Mouse (Mus musculus) gastrocnemius, adult 8-10 months (tissue): ENCODE data around the gene Efnb2. TPM values are rescaled to one million over a fixed set of nuclear protein-coding genes. Genes with fewer than 3 reads are reported as not detected.

Experiments
- DNase-seq, 2 experiments: peaks; one replicate each; pipeline ENCODE4 v3.0.0; 2022; ENCODE audit warnings: low spot score in 2 of 2
- total RNA-seq, 4 experiments: library from RNA; stranded (reverse); gene quantifications; 2 replicates each; pipeline ENCODE4 v1.2.4; 2022

Gene Efnb2
- total RNA-seq, 4 experiments from 2014 or later: 3.3 to 5.5 (median 4.0) TPM

DNA sequence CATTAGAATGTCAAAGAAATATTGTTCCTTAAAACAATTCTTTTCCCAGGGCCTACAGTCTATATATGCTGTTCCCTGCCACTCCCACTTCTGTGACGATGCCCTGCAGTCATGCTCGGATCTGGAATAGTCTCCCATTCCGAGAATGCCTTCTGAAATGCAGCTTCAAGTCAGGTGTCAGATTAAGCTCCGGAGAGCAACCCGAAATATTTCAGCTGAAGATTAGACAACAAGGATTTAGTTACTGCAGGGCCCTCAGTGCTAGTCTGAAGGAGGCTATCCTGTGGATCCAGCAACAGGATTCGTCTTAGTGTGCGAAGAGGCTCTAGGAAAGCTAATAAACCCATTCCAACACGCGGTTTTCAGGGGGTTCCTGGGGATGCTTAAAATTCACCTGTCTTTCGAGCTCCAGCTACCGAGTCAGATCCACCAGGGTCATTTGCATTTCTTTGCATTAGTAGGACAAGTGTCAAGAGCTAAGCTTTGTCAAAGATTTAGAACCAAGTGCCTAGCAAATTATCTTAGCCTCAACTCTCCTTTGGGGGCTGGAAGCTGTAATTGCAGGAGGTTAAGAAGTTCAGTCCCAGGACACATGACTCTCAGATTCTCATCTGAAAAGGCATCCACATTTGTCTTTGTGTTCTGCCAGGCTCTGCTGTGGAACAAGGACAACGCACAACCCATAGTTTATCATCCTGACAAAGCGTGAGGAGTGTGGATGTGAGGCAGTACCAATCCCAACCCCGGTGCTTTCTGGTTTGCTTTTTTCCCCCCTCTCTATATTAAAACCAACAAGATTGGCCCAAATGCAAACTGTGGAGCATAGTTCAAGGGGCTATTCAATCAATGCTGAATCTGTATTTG lies 4.2 kb downstream of the Efnb2 start:
- no peak for DNase-seq

DNA sequence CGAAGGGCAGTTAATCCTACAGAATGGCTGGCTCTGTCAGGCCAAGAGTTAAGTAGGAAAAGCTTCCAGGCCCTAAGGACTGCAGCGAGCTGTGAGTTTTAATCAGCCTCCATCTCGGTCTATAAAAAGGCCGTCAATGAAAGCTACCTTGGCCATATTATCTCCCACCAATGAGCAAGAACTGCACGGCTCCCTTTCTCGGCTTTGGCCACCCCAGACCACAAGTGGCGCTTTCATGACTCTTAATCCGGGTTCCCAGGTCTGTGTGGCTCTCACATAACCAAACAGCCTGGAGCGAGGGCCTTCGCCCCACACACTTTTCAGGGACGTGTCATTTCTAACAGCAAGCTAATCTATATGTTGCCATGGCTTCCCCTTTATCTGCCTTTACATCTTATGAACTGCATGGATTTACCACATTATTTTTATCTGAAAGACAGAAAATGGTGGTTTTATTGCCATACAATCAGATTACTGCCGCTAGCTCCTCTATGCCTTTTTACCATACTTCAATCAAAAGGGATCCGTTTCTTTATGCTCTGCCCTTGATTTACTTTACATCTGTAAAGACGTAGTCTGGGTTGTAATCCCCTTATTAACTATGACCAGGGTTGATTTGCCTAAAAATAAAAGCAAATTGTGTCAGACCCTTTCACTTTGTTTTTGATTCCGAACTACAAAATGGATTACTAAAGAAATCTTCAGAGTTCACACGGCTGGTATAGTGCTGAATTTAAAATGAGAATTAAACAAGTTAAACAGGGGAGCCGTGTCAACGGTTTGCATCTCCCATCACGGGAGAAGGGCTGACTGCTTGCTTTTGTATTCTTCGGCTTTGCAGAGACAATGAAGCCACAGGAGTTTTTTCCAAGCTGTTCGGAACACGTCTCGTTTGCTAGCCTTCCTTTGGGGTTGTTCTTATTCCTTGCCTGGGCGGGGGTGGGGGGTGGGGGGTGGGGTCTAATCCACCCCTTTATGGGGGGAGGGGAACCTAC lies 5.4 kb downstream of the Efnb2 start:
- no peak for DNase-seq

DNA sequence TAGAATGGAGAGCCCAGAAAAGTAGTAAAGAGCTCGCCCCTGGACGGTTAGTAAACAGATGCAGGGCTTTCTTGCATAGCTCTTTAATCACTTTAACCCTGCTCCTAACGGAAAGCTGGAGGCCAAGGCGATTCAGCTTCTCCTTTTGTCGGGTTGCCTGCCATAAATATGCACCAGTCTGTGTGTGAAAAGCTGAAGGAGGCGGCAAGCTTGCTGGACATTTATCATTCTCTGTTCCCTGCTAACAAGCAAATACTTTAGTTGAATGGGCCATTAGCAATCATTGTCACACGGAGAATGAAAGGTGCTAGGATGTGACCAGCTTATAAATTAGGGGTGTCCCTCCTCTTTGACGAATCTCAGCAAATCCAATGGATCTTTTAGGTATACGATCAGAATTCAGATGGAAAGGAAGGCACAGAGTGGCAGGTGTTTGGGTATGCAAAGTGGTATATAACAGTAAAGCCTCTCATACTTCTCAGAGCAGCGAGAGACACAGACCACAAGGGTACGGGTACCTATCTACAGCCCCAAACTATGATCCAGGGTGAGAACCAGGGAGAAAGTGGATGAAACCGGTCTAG lies 7.0 kb downstream of the Efnb2 start:
- no peak for DNase-seq

DNA sequence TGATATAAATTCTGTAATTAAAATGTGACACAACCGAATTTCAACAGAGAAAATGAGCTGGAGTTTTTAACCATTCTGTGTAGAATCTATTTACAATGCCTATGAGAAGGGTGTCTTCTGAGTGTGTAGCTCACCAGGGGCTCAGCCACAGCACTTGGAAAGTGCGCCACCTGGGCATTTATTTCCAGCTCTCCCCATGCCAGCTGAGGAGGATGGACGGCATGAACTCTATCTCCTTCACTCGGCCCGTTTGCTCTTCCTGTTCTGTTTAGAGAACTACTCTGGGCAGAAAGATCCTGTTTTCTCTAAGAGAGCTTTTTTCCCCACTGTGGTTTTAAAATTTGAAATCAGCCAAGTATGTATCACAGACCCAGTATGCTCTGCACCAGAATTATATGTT lies 7.7 kb downstream of the Efnb2 start:
- no peak for DNase-seq

DNA sequence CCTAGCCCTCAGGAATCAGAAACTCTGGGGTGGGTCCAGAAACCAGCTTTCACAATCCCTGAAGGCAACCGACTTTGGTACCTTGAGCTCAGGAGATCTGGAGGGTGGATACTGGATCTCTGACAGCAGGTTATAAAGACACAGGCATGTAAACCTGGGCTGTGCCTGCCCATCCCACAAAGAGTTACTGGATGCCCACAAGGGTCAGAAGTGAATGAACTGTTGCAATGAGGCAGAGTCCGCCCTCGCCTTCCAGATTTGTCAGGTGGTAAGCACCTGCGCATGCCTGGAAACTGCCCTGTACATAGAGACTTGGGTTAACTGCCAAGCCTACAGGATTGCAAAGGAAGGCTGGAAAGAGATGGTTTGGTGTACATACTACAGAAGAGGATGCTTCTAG lies 8.7 kb downstream of the Efnb2 start:
- no peak for DNase-seq

DNA sequence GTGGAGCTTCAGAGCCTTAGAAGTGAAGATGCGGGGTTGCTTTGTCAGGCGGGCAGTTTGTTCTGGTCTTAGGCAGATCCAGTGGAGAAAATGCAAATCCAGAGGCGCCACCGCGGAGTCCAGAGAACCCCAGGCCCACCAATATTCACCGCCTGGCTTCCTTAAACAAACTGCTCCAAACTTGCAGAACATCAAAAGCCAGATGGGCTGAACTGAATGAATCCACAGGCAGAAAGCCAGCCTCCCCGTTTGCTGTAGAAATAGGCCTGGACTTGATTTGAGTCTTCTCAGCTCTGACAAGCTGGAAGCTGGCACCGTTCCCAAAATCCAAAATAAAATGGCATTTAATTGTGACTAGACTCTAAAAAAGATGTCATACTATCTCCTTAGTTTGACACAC lies 11.1 kb downstream of the Efnb2 start:
- DNase-seq: no peak

DNA sequence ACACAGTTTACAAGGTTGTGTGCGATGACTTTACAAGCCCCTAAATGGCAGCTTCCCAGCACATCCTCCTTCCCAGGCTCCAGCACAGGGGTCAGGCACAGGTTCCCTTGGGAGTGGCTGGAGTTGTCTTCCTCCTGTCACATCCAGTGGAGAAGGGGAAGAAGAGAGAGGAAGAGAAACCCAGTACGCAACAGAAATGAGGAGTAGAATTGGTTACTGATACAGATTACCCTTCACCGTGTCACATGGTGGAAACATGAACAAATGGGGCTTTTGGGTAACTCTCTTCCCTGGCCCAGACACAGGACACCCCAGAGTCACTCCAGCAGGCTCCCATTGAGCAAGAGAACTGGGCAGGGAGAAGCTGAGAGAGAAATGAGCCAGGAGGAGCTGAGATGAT lies 11.5 kb downstream of the Efnb2 start:
- DNase-seq: no peak

DNA sequence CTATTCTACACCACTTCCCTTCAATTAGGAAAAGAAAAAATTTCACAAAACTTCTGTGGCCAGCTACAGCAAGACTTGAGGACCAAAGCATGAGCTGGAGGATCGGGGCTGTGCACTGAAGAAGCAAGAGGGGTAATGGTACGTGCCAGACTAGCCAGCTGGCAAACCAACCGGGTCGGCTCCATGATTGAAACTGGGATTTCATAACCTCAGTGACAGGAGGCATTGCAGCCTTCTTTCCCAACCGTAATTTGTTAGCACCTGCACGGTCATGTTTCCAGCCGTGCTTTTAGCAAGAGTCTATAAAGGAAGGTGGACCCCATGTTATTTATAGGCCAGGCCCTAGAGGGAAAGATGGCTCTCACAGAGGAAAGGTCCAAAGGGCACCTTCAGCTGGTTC lies 12.4 kb downstream of the Efnb2 start:
- DNase-seq: no peak

DNA sequence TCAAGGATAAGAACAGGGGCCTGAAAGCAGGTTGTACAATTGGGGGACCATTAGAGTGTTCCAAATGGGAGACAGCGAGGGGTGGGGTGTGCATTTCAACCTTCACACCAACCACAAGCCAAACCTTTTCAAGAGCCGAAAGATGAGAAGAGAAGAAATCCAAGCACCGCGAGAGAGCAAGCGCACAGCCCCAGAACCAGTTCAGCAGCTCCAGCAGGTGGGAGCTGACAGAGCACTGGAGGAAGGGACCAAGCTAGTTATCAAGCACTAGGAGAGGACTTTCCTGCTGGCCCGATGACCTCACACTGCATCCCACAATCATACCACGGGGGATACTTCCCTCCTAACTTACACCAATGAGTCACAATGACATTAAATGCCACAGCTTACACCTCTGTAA lies 13.2 kb downstream of the Efnb2 start:
- no peak for DNase-seq

DNA sequence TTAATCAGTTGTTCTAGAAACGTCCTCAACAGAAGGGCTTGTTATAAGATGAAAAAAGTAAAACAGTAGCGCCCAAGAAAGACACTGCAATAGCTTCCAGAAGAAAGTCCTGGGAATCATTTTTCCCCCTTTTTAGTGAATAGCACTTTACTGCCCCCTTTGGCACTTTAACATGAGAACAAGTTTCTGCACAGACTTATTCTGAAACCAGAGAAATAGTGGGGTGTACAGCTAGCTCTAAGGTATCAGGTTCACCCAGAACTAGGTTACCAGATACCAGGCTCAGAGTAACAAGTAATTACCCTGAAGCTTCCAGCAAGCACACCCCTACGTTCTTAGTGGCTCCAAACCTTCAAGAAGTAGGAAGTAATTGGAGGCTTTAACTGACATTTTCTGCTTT lies 13.7 kb downstream of the Efnb2 start:
- no peak for DNase-seq

DNA sequence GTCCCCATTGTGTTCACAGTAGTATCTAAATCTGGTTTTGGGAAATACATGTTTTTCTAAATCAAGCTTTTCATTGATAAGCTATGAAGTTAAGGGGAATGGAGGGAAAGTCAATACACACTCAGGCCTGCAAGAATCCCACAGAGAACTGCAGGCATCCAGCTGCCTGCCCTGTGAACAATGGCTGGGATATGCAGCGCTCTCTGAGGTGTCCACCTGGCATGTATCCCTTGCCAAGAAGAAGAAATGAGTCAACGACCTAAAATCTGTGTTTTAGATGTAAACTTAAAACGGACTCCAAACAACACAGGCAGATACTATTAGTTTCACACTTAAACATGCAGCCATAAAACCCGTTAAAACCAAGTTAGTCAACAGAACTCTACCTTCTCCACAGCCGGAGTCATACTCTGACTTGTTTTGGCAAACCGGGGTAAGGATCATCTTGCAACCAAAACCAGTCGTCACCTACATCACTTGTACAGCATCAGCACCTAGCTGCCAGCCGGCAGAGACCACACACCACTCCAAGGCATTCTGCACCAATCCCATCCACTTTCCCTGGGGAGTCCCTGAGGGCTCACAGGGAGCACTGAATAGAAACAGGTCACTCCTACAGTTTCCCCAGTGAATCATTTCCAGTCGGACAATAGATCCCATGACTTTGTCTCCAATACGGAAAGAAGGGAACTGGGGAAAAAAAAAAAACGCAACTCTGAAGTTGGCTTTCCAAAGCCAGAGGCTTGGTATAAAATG lies 16.7 kb downstream of the Efnb2 start:
- no peak for DNase-seq

DNA sequence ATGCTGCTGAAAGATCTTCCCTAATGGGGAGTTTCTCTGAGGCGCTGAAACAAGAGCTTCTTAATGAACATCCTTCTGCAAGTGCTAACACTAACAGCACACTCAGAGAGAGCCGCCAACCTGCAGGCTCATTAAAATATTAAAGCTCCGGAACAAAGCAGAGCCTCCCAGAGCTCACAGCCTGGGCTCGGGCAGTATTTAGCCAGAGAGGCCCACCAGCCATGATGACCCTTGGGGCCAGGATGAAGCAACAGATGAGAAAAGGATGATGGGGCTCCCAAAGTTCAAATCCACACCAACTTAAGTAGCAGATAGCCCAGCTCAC lies 20.8 kb downstream of the Efnb2 start:
- no peak for DNase-seq

DNA sequence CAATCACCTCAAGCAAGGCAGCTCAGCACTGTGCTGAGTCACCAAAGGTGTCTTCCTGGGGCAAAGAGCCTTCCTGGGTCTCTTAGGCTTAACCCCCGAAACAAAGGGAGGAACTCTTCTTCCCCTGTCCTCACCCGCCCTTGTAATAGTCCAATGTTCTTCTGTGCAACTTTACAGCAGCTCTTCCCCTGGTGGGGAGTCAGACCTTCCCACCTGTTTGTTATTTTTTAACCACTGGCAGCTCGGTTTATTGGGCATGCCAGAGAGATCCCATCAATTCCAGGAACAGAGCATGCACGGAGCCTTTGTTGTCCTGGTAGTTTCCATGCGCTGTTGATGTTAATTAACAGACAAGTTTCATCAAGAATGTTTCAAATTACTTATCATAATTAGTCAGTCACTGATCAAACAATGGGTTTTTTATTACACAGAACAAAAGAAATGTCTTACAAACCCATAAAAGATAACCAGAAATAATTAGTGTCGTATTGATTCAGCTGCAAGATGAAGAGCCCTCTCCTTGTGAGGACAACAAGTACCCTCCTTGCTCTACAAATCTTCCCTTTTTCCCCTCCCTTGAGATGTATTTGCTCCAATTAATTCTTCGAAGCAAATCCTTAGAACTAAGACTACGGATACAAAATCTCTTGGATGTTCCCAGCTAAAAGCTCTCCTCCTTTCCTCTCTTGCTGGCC lies 21.3 kb downstream of the Efnb2 start:
- no peak for DNase-seq

DNA sequence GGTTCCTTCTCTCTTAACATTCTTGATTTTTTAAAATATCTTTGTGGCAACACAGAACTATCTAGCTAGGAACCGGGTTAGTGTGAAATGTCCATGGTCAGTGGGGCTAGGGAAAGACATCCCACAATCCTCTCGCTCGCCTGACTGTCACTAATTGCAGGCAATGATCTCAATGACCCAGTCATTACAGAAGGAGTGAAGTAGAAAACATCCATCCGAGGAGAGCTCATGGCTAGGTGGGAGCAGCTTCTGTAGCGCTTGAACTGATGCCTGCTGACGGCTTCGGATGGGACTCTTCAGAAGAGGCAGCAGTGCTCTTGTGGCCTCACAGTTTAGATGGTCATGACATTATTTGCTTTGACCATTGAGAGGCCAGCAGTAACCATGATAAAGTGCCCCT lies 29.6 kb downstream of the Efnb2 start:
- DNase-seq: no peak

DNA sequence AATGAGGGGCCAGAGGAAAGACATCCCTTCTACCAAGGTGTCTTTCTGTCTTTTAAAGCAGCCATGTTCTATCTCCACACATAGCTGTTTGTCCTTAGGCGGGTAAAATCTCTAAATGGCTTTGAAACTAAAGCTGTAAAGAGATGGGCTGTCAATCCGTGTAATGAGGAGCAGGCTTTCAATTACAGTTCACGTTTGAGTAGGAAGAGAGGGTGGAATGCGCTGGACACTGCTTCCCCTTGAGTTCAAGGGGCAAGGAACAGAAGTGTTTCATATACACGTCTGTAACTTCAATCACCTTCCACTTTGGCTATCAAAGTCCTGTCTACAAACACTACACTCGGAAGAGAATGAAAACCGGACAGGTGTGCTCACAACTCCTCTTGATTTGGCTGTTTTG lies 37.0 kb downstream of the Efnb2 start:
- DNase-seq: no peak

DNA sequence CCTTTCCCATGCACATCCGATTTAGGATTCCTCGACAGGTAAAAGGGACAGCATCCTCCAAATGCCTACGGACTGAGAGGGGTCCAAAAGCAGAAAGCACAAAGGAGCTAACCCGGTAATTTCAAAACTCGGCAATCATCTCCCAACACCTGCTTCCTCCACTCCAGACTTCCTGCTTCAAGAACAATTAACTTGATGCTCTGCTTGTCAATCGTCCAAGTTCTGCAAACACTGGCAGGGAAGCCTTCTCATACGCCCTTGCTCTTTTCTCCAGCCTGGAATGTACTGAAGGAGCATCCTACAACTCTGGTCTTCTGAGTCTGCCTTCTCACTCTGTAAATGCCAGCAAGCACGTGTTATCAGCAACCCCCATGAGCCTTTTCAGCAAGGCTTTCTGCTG lies 37.6 kb downstream of the Efnb2 start:
- DNase-seq: no peak

DNA sequence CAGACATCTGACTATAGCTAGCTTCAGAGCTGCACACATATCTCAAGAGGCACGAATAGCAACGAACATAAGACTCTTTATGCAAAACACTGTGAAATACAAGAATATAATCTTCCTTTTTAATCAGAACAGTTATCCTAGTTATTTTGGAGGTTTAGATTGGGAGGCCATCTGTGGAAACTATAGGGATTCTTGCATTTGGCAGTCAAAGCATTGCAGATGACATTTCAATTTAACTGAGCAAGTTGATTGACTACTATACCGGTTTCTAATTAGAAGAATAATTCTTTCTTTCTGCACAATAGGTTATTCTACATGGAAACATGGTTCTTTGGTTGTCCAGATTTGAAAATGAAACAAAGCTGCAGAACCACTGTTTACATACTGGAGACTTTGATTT lies 38.6 kb downstream of the Efnb2 start:
- DNase-seq: no peak

DNA sequence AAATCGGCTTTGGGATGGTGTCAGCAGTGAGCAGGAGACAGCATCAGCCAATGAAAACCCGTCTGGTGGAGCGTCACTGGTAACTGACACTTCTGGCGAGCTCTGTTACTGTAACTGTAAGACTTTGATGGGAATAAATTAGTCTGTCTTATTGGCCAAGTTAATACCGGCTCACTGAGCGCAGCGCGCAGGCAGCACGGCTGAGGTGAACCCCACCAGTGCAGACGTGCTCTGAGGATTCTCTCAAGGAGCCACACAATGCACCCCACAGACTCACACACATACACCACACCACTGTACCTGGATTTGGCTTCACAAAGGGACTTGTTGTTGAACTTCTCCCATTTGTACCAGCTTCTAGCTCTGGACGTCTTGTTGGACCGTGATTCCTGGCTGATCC lies 39.0 kb downstream of the Efnb2 start:
- DNase-seq: no peak

DNA sequence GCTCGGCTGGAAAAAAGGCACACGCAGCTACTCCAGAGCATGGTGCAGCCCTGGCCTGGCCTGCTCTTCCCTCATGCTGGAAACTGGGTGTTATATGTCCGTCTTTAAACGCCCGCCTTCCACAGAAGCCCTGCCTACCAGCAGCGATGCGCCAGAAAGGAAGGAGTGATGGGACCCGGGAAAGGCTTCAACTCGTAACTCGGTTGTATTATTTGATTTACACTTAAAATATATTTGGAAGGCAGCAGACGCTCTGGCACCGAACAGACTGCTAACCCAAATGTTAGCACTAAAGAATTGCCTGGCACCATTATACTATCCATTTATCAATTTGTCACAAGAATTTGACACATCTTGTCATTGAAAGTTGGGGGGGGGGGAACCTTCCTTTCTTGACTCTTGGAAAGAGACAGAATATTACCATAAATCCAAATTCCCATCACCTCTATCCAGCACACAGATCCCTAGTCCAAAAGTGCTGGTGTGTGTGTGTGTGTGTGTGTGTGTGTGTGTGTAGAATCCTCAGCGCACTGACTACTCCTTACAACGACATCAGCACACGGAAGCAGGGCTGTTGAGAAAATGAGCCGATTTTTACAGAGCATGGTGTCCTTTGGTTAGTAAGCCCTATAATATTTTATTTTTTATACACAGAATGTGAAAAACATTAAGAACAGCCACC lies 39.7 kb downstream of the Efnb2 start:
- no peak for DNase-seq

DNA sequence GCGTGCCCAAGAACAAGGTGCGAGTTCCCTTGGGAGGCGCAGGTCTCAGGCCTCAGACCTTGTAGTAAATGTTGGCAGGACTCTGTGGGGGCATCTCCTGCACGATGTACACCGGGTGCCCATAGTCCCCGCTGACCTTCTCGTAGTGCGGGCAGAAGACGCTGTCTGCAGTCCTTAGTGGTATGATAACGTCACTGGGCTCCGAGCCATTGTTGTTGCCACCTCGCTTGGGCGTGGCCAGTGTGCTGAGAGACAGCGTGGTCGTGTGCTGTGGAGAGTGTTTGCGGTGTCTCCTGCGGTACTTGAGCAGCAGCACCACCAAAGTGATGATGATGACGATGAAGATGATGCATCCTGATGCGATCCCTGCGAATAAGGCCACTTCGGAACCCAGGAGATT lies 40.5 kb downstream of the Efnb2 start:
- no peak for DNase-seq
